17 mouse cellular contexts compared by ENCODE assay signal in the genomic region with DNA sequence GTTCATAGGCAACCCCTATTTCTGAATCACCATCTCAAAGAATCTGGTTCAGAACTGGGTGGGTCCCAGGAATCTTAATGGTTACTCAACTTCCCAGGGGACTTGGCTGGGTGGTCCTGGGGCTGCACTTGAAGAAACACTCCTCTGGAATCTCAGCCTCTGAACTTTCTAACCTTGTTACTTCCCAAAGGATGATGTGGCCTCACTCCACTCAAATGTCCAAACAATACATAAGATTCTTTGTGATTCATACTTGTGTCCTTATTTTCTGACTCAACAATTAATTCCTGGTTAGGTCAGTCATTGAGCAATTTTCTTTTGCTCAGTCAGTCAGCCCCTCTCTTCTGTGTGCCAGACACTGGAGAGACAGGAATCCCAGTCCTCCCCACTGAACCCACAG.
DNase-seq lines count a peak whose midpoint lies in the region; ATAC-seq and TF ChIP-seq lines count a peak whose summit lies in the region.
"Had no signal": no experiment of that assay in that cellular context is flagged by ENCODE, and none has a peak within 500 bp of the region (broad histone marks: within the 10 kb centered on the region; RNA-seq: fewer than 3 reads in every experiment).

No protein-coding gene starts in this region.

- peak; percentile 28 for DNase-seq in embryonic facial prominence, embryonic 14.5 days (ENCODE audit: low spot score)
- DNase-seq in embryonic facial prominence, embryonic 10.5 days (ENCODE audit: low spot score), result no peak
- DNase-seq in 3T3-L1 (ENCODE audit: low read depth, low spot score), result peak; percentile 97
- peak; percentile 55 for DNase-seq in ZHBTc4 (ENCODE audit: low read depth, low spot score)
- peak; percentile 61 to 62 for DNase-seq in heart, adult 9 months (ENCODE audit: low spot score in 2 of 2)
- no peak for DNase-seq in ovary, postnatal 10 days (ENCODE audit: low spot score)
- DNase-seq in hindbrain, postnatal 0 days (ENCODE audit: low spot score), result no peak
- DNase-seq: cerebellum, postnatal 25 days; kidney, adult 11 months; retina, postnatal 1 day; spleen, adult 18-20 months had no signal

- no peak for TF ChIP-seq CTCF in hindbrain, postnatal 0 days (IDR thresholded peaks at IDR 0.05; ENCODE audit: low read depth)

- no peak overlapping the region for H3K4me3 ChIP-seq in embryonic facial prominence, embryonic 14.5 days (ENCODE audit: low read depth, low read length)
- H3K4me3 ChIP-seq in embryonic facial prominence, embryonic 10.5 days, result no peak overlapping the region
- H3K4me3 ChIP-seq in hindbrain, postnatal 0 days (ENCODE audit: low read length), result no peak overlapping the region
- H3K4me3 ChIP-seq in hindbrain, embryonic 16.5 days (ENCODE audit: low read length), result no peak overlapping the region
- H3K4me3 ChIP-seq: embryonic facial prominence, embryonic 12.5 days; forebrain, embryonic 12.5 days; limb, embryonic 13.5 days; neural tube, embryonic 13.5 days had no signal

- H3K9me3 ChIP-seq in embryonic facial prominence, embryonic 14.5 days (ENCODE audit: control insufficient read depth, low read length), result no peaks in the 10 kb centered on the region
- H3K9me3 ChIP-seq in embryonic facial prominence, embryonic 10.5 days, result no peaks in the 10 kb centered on the region
- H3K9me3 ChIP-seq in hindbrain, postnatal 0 days (ENCODE audit: low read length), result no peaks in the 10 kb centered on the region
- H3K9me3 ChIP-seq in hindbrain, embryonic 16.5 days (ENCODE audit: control insufficient read depth, low read length), result no peaks in the 10 kb centered on the region
- H3K9me3 ChIP-seq: embryonic facial prominence, embryonic 12.5 days; forebrain, embryonic 12.5 days; limb, embryonic 13.5 days; neural tube, embryonic 13.5 days had no signal

- no peak for ATAC-seq in embryonic facial prominence, embryonic 14.5 days (ENCODE audit: low read depth)
- no peak for ATAC-seq in hindbrain, postnatal 0 days
- no peak for ATAC-seq in hindbrain, embryonic 16.5 days
- ATAC-seq: midbrain, embryonic 16.5 days had no signal

- no peaks in the 10 kb centered on the region for H3K27me3 ChIP-seq in embryonic facial prominence, embryonic 14.5 days (replicated peaks; ENCODE audit: control insufficient read depth, insufficient read depth, low read length)
- no peaks in the 10 kb centered on the region for H3K27me3 ChIP-seq in embryonic facial prominence, embryonic 10.5 days (replicated peaks; ENCODE audit: low read depth, poor library complexity, severe bottlenecking)
- no peaks in the 10 kb centered on the region for H3K27me3 ChIP-seq in hindbrain, postnatal 0 days (ENCODE audit: insufficient read depth, low read length)
- no peaks in the 10 kb centered on the region for H3K27me3 ChIP-seq in hindbrain, embryonic 16.5 days (replicated peaks; ENCODE audit: control insufficient read depth, insufficient read depth, low read length)
- H3K27me3 ChIP-seq: embryonic facial prominence, embryonic 12.5 days; forebrain, embryonic 12.5 days; limb, embryonic 13.5 days; neural tube, embryonic 13.5 days had no signal

- H3K36me3 ChIP-seq in embryonic facial prominence, embryonic 14.5 days (ENCODE audit: control insufficient read depth, insufficient read depth, low read length), result peaks cover 4% of the 10 kb centered on the region; the same call in 1 of the 2 replicates
- H3K36me3 ChIP-seq in embryonic facial prominence, embryonic 10.5 days (replicated peaks), result peaks cover 4% of the 10 kb centered on the region; the same call in 1 of the 2 replicates
- H3K36me3 ChIP-seq in hindbrain, postnatal 0 days (ENCODE audit: insufficient read depth, low read length), result no peaks in the 10 kb centered on the region
- H3K36me3 ChIP-seq in hindbrain, embryonic 16.5 days (ENCODE audit: control insufficient read depth, insufficient read depth, low read length), result no peaks in the 10 kb centered on the region
- H3K36me3 ChIP-seq: forebrain, embryonic 12.5 days had no signal

- H3K4me2 ChIP-seq in embryonic facial prominence, embryonic 14.5 days (ENCODE audit: low read depth, low read length), result no peak overlapping the region
- no peak overlapping the region for H3K4me2 ChIP-seq in hindbrain, postnatal 0 days (ENCODE audit: low read depth, low read length)
- H3K4me2 ChIP-seq in hindbrain, embryonic 16.5 days (ENCODE audit: low read length), result no peak overlapping the region
- H3K4me2 ChIP-seq: embryonic facial prominence, embryonic 12.5 days; forebrain, embryonic 12.5 days; limb, embryonic 13.5 days; neural tube, embryonic 13.5 days had no signal

- H3K27ac ChIP-seq in embryonic facial prominence, embryonic 14.5 days (replicated peaks; ENCODE audit: low read depth, low read length), result no peak overlapping the region
- no peak overlapping the region for H3K27ac ChIP-seq in embryonic facial prominence, embryonic 10.5 days (replicated peaks)
- H3K27ac ChIP-seq in hindbrain, postnatal 0 days, result no peak overlapping the region
- H3K27ac ChIP-seq in hindbrain, embryonic 16.5 days (ENCODE audit: low read depth, low read length), result no peak overlapping the region
- H3K27ac ChIP-seq: embryonic facial prominence, embryonic 12.5 days; forebrain, embryonic 12.5 days; limb, embryonic 13.5 days; neural tube, embryonic 13.5 days had no signal

- H3K9ac ChIP-seq in embryonic facial prominence, embryonic 14.5 days (ENCODE audit: low read depth, low read length), result no peak overlapping the region
- no peak overlapping the region for H3K9ac ChIP-seq in hindbrain, postnatal 0 days (replicated peaks; ENCODE audit: low read length)
- no peak overlapping the region for H3K9ac ChIP-seq in hindbrain, embryonic 16.5 days (ENCODE audit: low read depth, low read length)
- H3K9ac ChIP-seq: embryonic facial prominence, embryonic 12.5 days; forebrain, embryonic 12.5 days; limb, embryonic 13.5 days; neural tube, embryonic 13.5 days had no signal

- H3K4me1 ChIP-seq in embryonic facial prominence, embryonic 14.5 days (ENCODE audit: control insufficient read depth, insufficient read depth, low read length), result peaks cover 12% of the 10 kb centered on the region
- H3K4me1 ChIP-seq in embryonic facial prominence, embryonic 10.5 days, result peaks cover 12% of the 10 kb centered on the region
- no peaks in the 10 kb centered on the region for H3K4me1 ChIP-seq in hindbrain, postnatal 0 days (ENCODE audit: insufficient read depth, low read length)
- no peaks in the 10 kb centered on the region; the same call in 1 of the 2 replicates for H3K4me1 ChIP-seq in hindbrain, embryonic 16.5 days (ENCODE audit: control insufficient read depth, insufficient read depth, low read depth, low read length)
- H3K4me1 ChIP-seq: forebrain, embryonic 12.5 days had no signal

Comparison
In these comparisons a context has a peak if more than half of its experiments do, and no peak if none do; other contexts are left out.
1. DNase-seq: peak in embryonic facial prominence, embryonic 14.5 days (single experiment), 3T3-L1 (single experiment), ZHBTc4 (single experiment) and heart, adult 9 months (2 of 2); none in embryonic facial prominence, embryonic 10.5 days (single experiment), ovary, postnatal 10 days (single experiment) and hindbrain, postnatal 0 days (single experiment).